Mouse (Mus musculus): ENCODE results near the gene Lrrc26. TPM values are rescaled to one million over a fixed set of nuclear protein-coding genes. Genes with fewer than 3 reads are reported as not detected.

Lrrc26 gene
- polyA plus RNA-seq, 1 experiment from 2014 or later, result not detected

GRCm38 (mm10) chr2:25266720-25267119 lies 23.0 kb upstream of the Lrrc26 start:
- Histone ChIP-seq H3K4me3 (no peak overlapping the region), H3K4me2 (peak overlapping the region; percentile 30; the same call in 1 of the 2 replicates), H3K4me1 (replicated peaks) (peaks cover 55% of the 10 kb centered on the region), H3K9me3 (replicated peaks) (no peaks in the 10 kb centered on the region), H3K9ac (no peak overlapping the region), H3K27ac (ENCODE audit: poor library complexity, severe bottlenecking) (no peak overlapping the region), H3K27me3 (replicated peaks) (peaks cover 18% of the 10 kb centered on the region), H3K36me3 (peaks cover 27% of the 10 kb centered on the region)
- no peak for ATAC-seq (ENCODE audit: insufficient number of reproducible peaks, low FRiP score)
- WGBS, result 42% methylated on average over 2 of the region's 2 CpGs

GRCm38 (mm10) chr2:25267241-25267640 lies 22.5 kb upstream of the Lrrc26 start:
- no peak overlapping the region for H3K27ac ChIP-seq (ENCODE audit: poor library complexity, severe bottlenecking)
- H3K27me3 ChIP-seq (replicated peaks), result peaks cover 18% of the 10 kb centered on the region
- no peaks in the 10 kb centered on the region for H3K9me3 ChIP-seq (replicated peaks)
- no peak overlapping the region for H3K9ac ChIP-seq
- peaks cover 55% of the 10 kb centered on the region for H3K4me1 ChIP-seq (replicated peaks)
- ATAC-seq (ENCODE audit: insufficient number of reproducible peaks, low FRiP score), result no peak
- H3K4me2 ChIP-seq, result no peak overlapping the region
- H3K4me3 ChIP-seq, result no peak overlapping the region
- peaks cover 27% of the 10 kb centered on the region for H3K36me3 ChIP-seq

DNA sequence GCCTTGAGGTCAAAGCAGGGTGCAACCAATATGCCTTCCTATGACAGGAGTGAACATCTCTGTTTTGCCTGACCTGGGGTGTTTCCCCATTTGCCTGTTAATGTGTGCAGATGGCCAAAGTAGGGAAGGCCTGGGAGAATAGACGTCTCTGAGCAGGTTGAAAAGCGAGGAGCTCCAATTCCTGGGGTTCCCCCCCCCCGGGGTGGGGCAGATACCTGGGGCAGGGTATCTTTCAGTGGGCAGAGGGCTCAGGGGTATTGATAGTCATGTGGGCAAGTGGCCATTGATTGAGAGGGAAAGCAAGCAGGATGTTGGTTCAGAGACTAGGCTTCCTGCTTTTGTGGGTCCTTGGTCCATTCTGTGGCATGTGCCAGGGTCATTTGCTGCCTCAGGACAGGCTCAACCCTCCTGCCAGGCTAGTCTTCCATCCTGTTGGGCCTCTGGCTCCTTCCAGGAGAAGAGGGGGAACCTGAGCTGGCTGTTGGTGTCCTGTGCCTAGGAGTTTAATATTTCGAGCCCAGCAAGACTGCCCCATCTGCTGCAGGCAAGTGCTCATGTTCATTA lies 21.9 kb upstream of the Lrrc26 start:
- Histone ChIP-seq H3K9me3 (replicated peaks) (no peaks in the 10 kb centered on the region), H3K4me3 (no peak overlapping the region), H3K9ac (no peak overlapping the region), H3K4me1 (replicated peaks) (peaks cover 55% of the 10 kb centered on the region), H3K27ac (ENCODE audit: poor library complexity, severe bottlenecking) (no peak overlapping the region), H3K36me3 (peaks cover 27% of the 10 kb centered on the region), H3K4me2 (no peak overlapping the region), H3K27me3 (replicated peaks) (peaks cover 18% of the 10 kb centered on the region)
- no peak for ATAC-seq (ENCODE audit: insufficient number of reproducible peaks, low FRiP score)
- WGBS, result 68% methylated on average over 4 of the region's 4 CpGs

DNA sequence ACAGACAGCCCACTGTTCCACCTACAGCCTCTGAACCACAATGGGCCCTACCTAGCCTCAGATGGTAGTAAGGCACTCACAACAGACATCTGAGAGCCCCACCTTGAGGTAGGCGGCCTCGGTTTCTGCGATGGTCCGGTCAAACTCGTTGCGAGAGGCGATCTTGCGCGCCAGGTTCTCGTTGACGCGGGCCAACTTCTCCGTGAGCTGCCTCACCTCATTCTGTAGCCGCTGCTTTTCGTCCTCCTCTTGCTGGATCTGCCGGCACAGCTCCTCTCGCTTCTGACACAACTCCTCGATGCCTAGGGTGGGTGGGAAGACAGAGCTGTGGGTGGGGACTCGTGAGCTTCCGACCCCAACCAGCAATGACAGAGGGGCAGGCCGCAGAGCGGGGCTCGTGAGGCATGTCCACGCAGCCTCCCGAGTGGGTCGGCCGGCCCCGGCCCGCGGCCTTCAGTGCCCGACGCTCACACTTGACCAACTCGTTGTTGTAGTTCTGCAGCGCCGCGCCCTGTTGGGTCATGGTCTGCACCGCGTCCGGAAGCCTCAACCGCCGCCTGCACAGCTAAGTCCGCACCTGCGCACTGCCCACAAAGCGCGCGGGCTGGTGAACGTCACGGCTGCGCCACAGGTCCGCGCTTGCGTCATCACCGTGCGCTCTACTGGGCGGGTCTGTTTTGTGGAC lies 17.7 kb upstream of the Lrrc26 start, which contains the start of the genes Ssna1 and Anapc2:
Ssna1 (minus strand) TSS at position 612 of the 685 bp plus-strand sequence.
Anapc2 (plus strand) TSS at position 652 of the 685 bp plus-strand sequence.
- Histone ChIP-seq H3K9ac (peak within 1 kb of the TSS; percentile 90), H3K27me3 (replicated peaks) (no peaks in the 10 kb centered on the region), H3K27ac (ENCODE audit: poor library complexity, severe bottlenecking) (peak within 1 kb of the TSS; percentile 77), H3K36me3 (peaks cover 63% of the 10 kb centered on the region), H3K4me2 (peak within 1 kb of the TSS; percentile 93), H3K9me3 (replicated peaks) (no peaks in the 10 kb centered on the region), H3K4me3 (peak within 1 kb of the TSS; percentile 84), H3K4me1 (replicated peaks) (peaks cover 34% of the 10 kb centered on the region)
- WGBS, result under 1% methylated on average over 55 of the region's 55 CpGs
- peak; percentile 98 for ATAC-seq (ENCODE audit: insufficient number of reproducible peaks, low FRiP score)

DNA sequence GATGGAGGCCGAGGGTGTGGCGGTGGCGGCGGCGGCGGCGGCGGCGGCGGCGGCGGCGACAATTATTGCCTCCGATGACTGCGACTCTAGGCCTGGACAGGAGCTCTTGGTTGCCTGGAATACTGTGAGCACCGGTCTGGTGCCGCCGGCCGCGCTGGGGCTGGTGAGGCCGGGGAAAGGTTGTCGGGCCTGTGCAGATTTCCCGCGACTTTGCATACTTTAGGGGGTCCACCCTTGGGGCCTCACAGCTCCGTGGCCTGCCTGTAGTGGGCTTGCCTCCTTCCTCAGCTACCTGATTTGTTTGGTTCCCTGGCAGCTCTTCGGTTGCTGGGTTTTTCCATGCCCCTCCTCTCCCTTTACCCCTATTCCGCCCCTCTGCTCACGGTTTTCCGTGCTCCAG lies 17.2 kb upstream of the Lrrc26 start:
- Histone ChIP-seq H3K36me3 (peaks cover 68% of the 10 kb centered on the region), H3K4me3 (peak overlapping the region; percentile 84), H3K4me1 (replicated peaks) (peaks cover 29% of the 10 kb centered on the region), H3K27ac (ENCODE audit: poor library complexity, severe bottlenecking) (peak overlapping the region; percentile 24), H3K4me2 (peak overlapping the region; percentile 93), H3K27me3 (replicated peaks) (no peaks in the 10 kb centered on the region), H3K9me3 (replicated peaks) (no peaks in the 10 kb centered on the region), H3K9ac (peak overlapping the region; percentile 90)
- under 1% methylated on average over 28 of the region's 29 CpGs for WGBS
- ATAC-seq (ENCODE audit: insufficient number of reproducible peaks, low FRiP score), result peak; percentile 43

- H3K9ac ChIP-seq, result peak overlapping the region; percentile 90
- ATAC-seq (ENCODE audit: insufficient number of reproducible peaks, low FRiP score), result no peak
- 27% methylated on average over 16 of the region's 16 CpGs for WGBS
- H3K9me3 ChIP-seq (replicated peaks), result no peaks in the 10 kb centered on the region
- H3K4me1 ChIP-seq (replicated peaks), result peaks cover 26% of the 10 kb centered on the region
- H3K27me3 ChIP-seq (replicated peaks), result no peaks in the 10 kb centered on the region
- H3K4me2 ChIP-seq, result peak overlapping the region; percentile 93
- peaks cover 73% of the 10 kb centered on the region for H3K36me3 ChIP-seq
- H3K27ac ChIP-seq (ENCODE audit: poor library complexity, severe bottlenecking), result no peak overlapping the region
- peak overlapping the region; percentile 84 for H3K4me3 ChIP-seq
Measured at GRCm38 (mm10) chr2:25273010-25273409, 16.7 kb upstream of the Lrrc26 start.

- ATAC-seq (ENCODE audit: insufficient number of reproducible peaks, low FRiP score), result no peak
- 59% methylated on average over 13 of the region's 13 CpGs for WGBS
Measured at GRCm38 (mm10) chr2:25278928-25279882, 10.5 kb upstream of the Lrrc26 start.

GRCm38 (mm10) chr2:25285551-25285950 lies 4.2 kb upstream of the Lrrc26 start:
- no peaks in the 10 kb centered on the region for H3K9me3 ChIP-seq (replicated peaks)
- no peak overlapping the region for H3K4me2 ChIP-seq
- H3K27me3 ChIP-seq (replicated peaks), result peaks cover 42% of the 10 kb centered on the region
- peaks cover 24% of the 10 kb centered on the region for H3K4me1 ChIP-seq (replicated peaks)
- H3K27ac ChIP-seq (ENCODE audit: poor library complexity, severe bottlenecking), result no peak overlapping the region
- peaks cover 56% of the 10 kb centered on the region for H3K36me3 ChIP-seq
- WGBS, result 92% methylated on average over 2 of the region's 2 CpGs
- no peak overlapping the region for H3K4me3 ChIP-seq
- ATAC-seq (ENCODE audit: insufficient number of reproducible peaks, low FRiP score), result no peak
- H3K9ac ChIP-seq, result no peak overlapping the region

More at GRCm38 (mm10) chr2:25278928-25279882, 10.5 kb upstream of the Lrrc26 start:
- H3K4me1 ChIP-seq (replicated peaks), result 0 out of 2 replicates have a peak, but pooled peaks cover 1% of the 10 kb centered on the region
- no peak overlapping the region for H3K4me3 ChIP-seq
- no peaks in the 10 kb centered on the region for H3K9me3 ChIP-seq (replicated peaks)
- no peak overlapping the region for H3K9ac ChIP-seq
- H3K36me3 ChIP-seq, result peaks cover 96% of the 10 kb centered on the region
- no peaks in the 10 kb centered on the region for H3K27me3 ChIP-seq (replicated peaks)
- H3K4me2 ChIP-seq, result no peak overlapping the region
- no peak overlapping the region for H3K27ac ChIP-seq (ENCODE audit: poor library complexity, severe bottlenecking)

- Histone ChIP-seq H3K4me2 (no peak overlapping the region), H3K4me1 (replicated peaks) (peaks cover 32% of the 10 kb centered on the region), H3K9me3 (replicated peaks) (no peaks in the 10 kb centered on the region), H3K4me3 (no peak overlapping the region), H3K27me3 (replicated peaks) (peaks cover 49% of the 10 kb centered on the region), H3K36me3 (peaks cover 48% of the 10 kb centered on the region), H3K27ac (ENCODE audit: poor library complexity, severe bottlenecking) (no peak overlapping the region), H3K9ac (no peak overlapping the region)
- ATAC-seq (ENCODE audit: insufficient number of reproducible peaks, low FRiP score), result no peak
- WGBS, result 58% methylated on average over 1 of the region's 1 CpGs
Measured at GRCm38 (mm10) chr2:25286314-25286713, 3.4 kb upstream of the Lrrc26 start.

- H3K9ac ChIP-seq, result no peak overlapping the region
- WGBS, result 45% methylated on average over 7 of the region's 7 CpGs
- no peak for ATAC-seq (ENCODE audit: insufficient number of reproducible peaks, low FRiP score)
- no peak overlapping the region for H3K4me2 ChIP-seq
- H3K4me3 ChIP-seq, result no peak overlapping the region
- peaks cover 39% of the 10 kb centered on the region for H3K4me1 ChIP-seq (replicated peaks)
- no peak overlapping the region for H3K27ac ChIP-seq (ENCODE audit: poor library complexity, severe bottlenecking)
- no peaks in the 10 kb centered on the region for H3K9me3 ChIP-seq (replicated peaks)
- H3K36me3 ChIP-seq, result peaks cover 43% of the 10 kb centered on the region
- peaks cover 56% of the 10 kb centered on the region for H3K27me3 ChIP-seq (replicated peaks)
Measured at GRCm38 (mm10) chr2:25286837-25287636, 2.7 kb upstream of the Lrrc26 start.
